Mouse (Mus musculus) midbrain, postnatal 0 days (tissue): ENCODE data around the gene Rps6ka5. TPM values are rescaled to one million over a fixed set of nuclear protein-coding genes. Genes with fewer than 3 reads are reported as not detected.

Experiments
- ATAC-seq: fragments of 200-750 bp; cut with Nextera tagmentation; 2 replicates; pipeline ENCODE4 v1.8.0; 2017; ENCODE audit warnings: moderate number of reproducible peaks, mild to moderate bottlenecking, moderate TSS enrichment, moderate library complexity; ENCODE audit not compliant: low FRiP score
- DNase-seq: peaks from one replicate; pipeline ENCODE4 v3.0.0-alpha.2; 2015; ENCODE audit warnings: low spot score
- H3K27ac ChIP-seq: fragments of 300-500 bp; sonication (generic); 2 replicates; pipeline ENCODE4 v1.5.1; 2014; ENCODE audit warnings: low read depth, mild to moderate bottlenecking, low read length, mixed read lengths
- H3K27me3 ChIP-seq: fragments of 300-500 bp; sonication (generic); 2 replicates; pipeline ENCODE4 v1.6.1; 2014; ENCODE audit warnings: low read length, control low read depth, mixed read lengths; ENCODE audit not compliant: insufficient read depth
- H3K36me3 ChIP-seq: fragments of 300-500 bp; sonication (generic); 2 replicates; pipeline ENCODE4 v1.6.1; 2014; ENCODE audit warnings: low read length, control low read depth, mixed read lengths; ENCODE audit not compliant: insufficient read depth
- H3K4me1 ChIP-seq: fragments of 300-500 bp; sonication (generic); 2 replicates; pipeline ENCODE4 v1.6.1; 2014; ENCODE audit warnings: mild to moderate bottlenecking, control low read depth, antibody characterized with exemption, low read length, mixed read lengths; ENCODE audit not compliant: insufficient read depth
- H3K4me2 ChIP-seq: fragments of 300-500 bp; sonication (generic); 2 replicates; pipeline ENCODE4 v1.6.1; 2014; ENCODE audit warnings: low read depth, mild to moderate bottlenecking, low read length, mixed read lengths; ENCODE audit not compliant: poor library complexity, severe bottlenecking
- H3K4me3 ChIP-seq: fragments of 300-500 bp; sonication (generic); 2 replicates; pipeline ENCODE4 v1.5.1; 2014; ENCODE audit warnings: low read depth, mild to moderate bottlenecking, low read length, moderate library complexity
- H3K9ac ChIP-seq: fragments of 300-500 bp; sonication (generic); replicated peaks from 2 replicates; pipeline ENCODE4 v1.6.1; 2014; ENCODE audit warnings: mild to moderate bottlenecking, low read length, moderate library complexity, mixed read lengths; ENCODE audit not compliant: poor library complexity, severe bottlenecking
- H3K9me3 ChIP-seq: fragments of 300-500 bp; sonication (generic); 2 replicates; pipeline ENCODE4 v1.6.1; 2016; ENCODE audit warnings: low read length, control low read depth
- CTCF ChIP-seq: IDR thresholded peaks from 2 replicates; pipeline ENCODE4 v1.5.1; 2016; ENCODE audit warnings: antibody characterized with exemption, mild to moderate bottlenecking
- WGBS: fragments of 180-500 bp; shearing (Covaris S2); extraction: QIAGEN DNeasy Blood & Tissue Kit; methylation state at CpG from one replicate; pipeline ENCODE4 v1.1.7; 2014; 5-methylcytosine and 5-hydroxymethylcytosine counted together
- polyA plus RNA-seq: library from polyadenylated mRNA; unstranded; fragments of >200 nt; fragmentation: Nextera tagmentation; extraction: Ambion mirVana; gene quantifications from 2 replicates; pipeline ENCODE4 v1.2.1, GENCODE M21; 2015
- total RNA-seq: library from RNA; depleted of rRNA; stranded (reverse); fragments of >200 nt; gene quantifications from 2 replicates; pipeline ENCODE4 v1.2.3, GENCODE M21; 2014

The Rps6ka5 gene
- total and polyA plus RNA-seq, 2 experiments from 2014 or later, result 4.9 to 12.6 TPM

DNA sequence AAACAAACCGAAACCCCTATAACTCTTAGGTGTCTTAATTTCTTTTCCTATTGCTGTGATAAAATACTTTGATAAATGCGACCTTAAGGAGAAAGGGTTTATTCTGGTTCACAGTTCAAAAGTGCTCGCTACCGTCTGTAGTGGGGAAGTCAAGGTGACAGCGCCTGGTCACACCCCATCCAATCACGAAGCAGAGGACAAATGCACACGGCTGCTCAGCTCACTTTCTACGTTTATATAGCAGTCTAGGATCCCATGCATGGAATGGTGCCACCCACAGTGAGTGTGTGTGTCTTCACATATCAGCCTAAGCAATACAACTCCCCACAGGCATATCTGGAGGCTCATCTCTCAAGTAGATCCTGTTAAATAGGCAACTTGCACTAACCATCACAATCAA is 88.9 kb downstream of the Rps6ka5 start:
- no peaks in the 10 kb centered on the region for H3K27me3 ChIP-seq
- H3K4me3 ChIP-seq, result no peak overlapping the region
- H3K36me3 ChIP-seq, result no peaks in the 10 kb centered on the region
- no peak for DNase-seq
- TF ChIP-seq CTCF, result no peak
- no peak for ATAC-seq
- whole genome bisulfite sequencing, result 94% methylated on average over 8 of the region's 8 CpGs
- no peaks in the 10 kb centered on the region for H3K9me3 ChIP-seq
- H3K27ac ChIP-seq, result no peak overlapping the region
- H3K4me1 ChIP-seq, result no peaks in the 10 kb centered on the region
- no peak overlapping the region for H3K9ac ChIP-seq
- H3K4me2 ChIP-seq, result no peak overlapping the region

- H3K4me1 ChIP-seq, result no peaks in the 10 kb centered on the region
- DNase-seq (no peak), ATAC-seq (no peak)
- no peaks in the 10 kb centered on the region for H3K9me3 ChIP-seq
- H3K4me2 ChIP-seq, result no peak overlapping the region
- no peak for TF ChIP-seq CTCF
- H3K4me3 ChIP-seq, result no peak overlapping the region
- H3K9ac ChIP-seq, result no peak overlapping the region
- H3K36me3 ChIP-seq, result no peaks in the 10 kb centered on the region
- no peaks in the 10 kb centered on the region for H3K27me3 ChIP-seq
- WGBS, result 21% methylated on average over 3 of the region's 3 CpGs
- no peak overlapping the region for H3K27ac ChIP-seq
Observed at GRCm38 (mm10) chr12:100636733-100637132, 90.0 kb downstream of the Rps6ka5 start.

- Histone ChIP-seq H3K9ac (no peak overlapping the region), H3K27me3 (no peaks in the 10 kb centered on the region), H3K27ac (no peak overlapping the region), H3K36me3 (no peaks in the 10 kb centered on the region), H3K4me3 (no peak overlapping the region), H3K4me1 (no peaks in the 10 kb centered on the region), H3K4me2 (no peak overlapping the region), H3K9me3 (no peaks in the 10 kb centered on the region)
- no peak for ATAC-seq
- TF ChIP-seq CTCF, result no peak
- no peak for DNase-seq
- WGBS, result 85% methylated on average over 2 of the region's 2 CpGs
Observed at GRCm38 (mm10) chr12:100636299-100636633, 90.5 kb downstream of the Rps6ka5 start.

GRCm38 (mm10) chr12:100635601-100636298 is 91.0 kb downstream of the Rps6ka5 start:
- no peak overlapping the region for H3K9ac ChIP-seq
- no peak overlapping the region for H3K4me2 ChIP-seq
- no peaks in the 10 kb centered on the region for H3K4me1 ChIP-seq
- no peaks in the 10 kb centered on the region for H3K36me3 ChIP-seq
- H3K27ac ChIP-seq, result no peak overlapping the region
- WGBS, result 89% methylated on average over 6 of the region's 6 CpGs
- no peak overlapping the region for H3K4me3 ChIP-seq
- H3K9me3 ChIP-seq, result no peaks in the 10 kb centered on the region
- no peaks in the 10 kb centered on the region for H3K27me3 ChIP-seq
- TF ChIP-seq CTCF, result no peak
- DNase-seq (no peak), ATAC-seq (no peak)

GRCm38 (mm10) chr12:100633231-100633630 is 93.6 kb downstream of the Rps6ka5 start:
- H3K27ac ChIP-seq, result no peak overlapping the region
- no peak overlapping the region for H3K4me2 ChIP-seq
- H3K27me3 ChIP-seq, result no peaks in the 10 kb centered on the region
- no peaks in the 10 kb centered on the region for H3K4me1 ChIP-seq
- ATAC-seq, result no peak
- H3K9ac ChIP-seq, result no peak overlapping the region
- H3K9me3 ChIP-seq, result no peaks in the 10 kb centered on the region
- H3K36me3 ChIP-seq, result no peaks in the 10 kb centered on the region
- TF ChIP-seq CTCF, result no peak
- H3K4me3 ChIP-seq, result no peak overlapping the region
- 81% methylated on average over 3 of the region's 3 CpGs for WGBS
- DNase-seq, result no peak

DNA sequence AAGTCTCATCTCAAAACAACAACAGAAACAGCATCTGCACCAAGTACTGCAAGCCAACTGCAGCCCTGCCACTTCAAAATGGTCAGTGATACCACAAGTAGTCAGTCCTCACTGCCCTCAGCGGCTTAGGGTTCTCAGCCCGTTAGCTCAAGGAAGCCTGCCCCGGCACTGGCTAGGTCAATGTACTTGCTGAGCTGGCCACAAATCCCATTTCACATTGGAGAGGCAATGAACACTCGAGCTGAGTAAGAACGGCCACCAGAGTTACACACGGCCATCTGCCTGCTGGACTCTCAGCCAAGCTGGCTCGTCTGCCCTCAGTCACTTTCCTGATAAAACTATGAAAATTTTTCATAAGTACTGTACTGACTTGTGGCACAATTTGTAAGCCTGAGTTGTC is 95.5 kb downstream of the Rps6ka5 start:
- H3K9ac ChIP-seq, result no peak overlapping the region
- no peak overlapping the region for H3K4me3 ChIP-seq
- no peaks in the 10 kb centered on the region for H3K27me3 ChIP-seq
- no peak overlapping the region for H3K27ac ChIP-seq
- H3K9me3 ChIP-seq, result no peaks in the 10 kb centered on the region
- H3K36me3 ChIP-seq, result no peaks in the 10 kb centered on the region
- DNase-seq (no peak), ATAC-seq (no peak)
- no peaks in the 10 kb centered on the region for H3K4me1 ChIP-seq
- WGBS, result 94% methylated on average over 7 of the region's 7 CpGs
- TF ChIP-seq CTCF, result no peak
- no peak overlapping the region for H3K4me2 ChIP-seq
